In genomic region chr13:23792520-23792919, GRCm38 (mm10) we compare ENCODE assay signal across 8 mouse cellular contexts. TPM values are rescaled to one million over a fixed set of nuclear protein-coding genes. Genes with fewer than 3 reads are reported as not detected.
A peak's percentile ranks its signal among the peaks of the same experiment; 100 is the strongest.
DNase-seq lines count a peak whose midpoint lies in the region; ATAC-seq and TF ChIP-seq lines count a peak whose summit lies in the region.
"Had no signal": no experiment of that assay in that cellular context is flagged by ENCODE, and none has a peak within 500 bp of the region (broad histone marks: within the 10 kb centered on the region; RNA-seq: fewer than 3 reads in every experiment).

No protein-coding gene starts in this region.

- 46% methylated on average over 2 of the region's 2 CpGs for WGBS in hindbrain, postnatal 0 days

- TF ChIP-seq CTCF in hindbrain, postnatal 0 days (IDR thresholded peaks at IDR 0.05; ENCODE audit: low read depth): peak; percentile 86

- no peak overlapping the region for H3K4me2 ChIP-seq in hindbrain, postnatal 0 days (ENCODE audit: low read depth, low read length)
- H3K4me2 ChIP-seq: hindbrain, embryonic 15.5 days had no signal

- H3K4me1 ChIP-seq in hindbrain, postnatal 0 days (ENCODE audit: insufficient read depth, low read length): no peaks in the 10 kb centered on the region
- H3K4me1 ChIP-seq: hindbrain, embryonic 15.5 days had no signal

- H3K27ac ChIP-seq in hindbrain, postnatal 0 days: no peak overlapping the region
- H3K27ac ChIP-seq: hindbrain, embryonic 15.5 days had no signal

- no peaks in the 10 kb centered on the region for H3K36me3 ChIP-seq in hindbrain, postnatal 0 days (ENCODE audit: insufficient read depth, low read length)
- H3K36me3 ChIP-seq: hindbrain, embryonic 15.5 days had no signal

- no peaks in the 10 kb centered on the region for H3K27me3 ChIP-seq in hindbrain, postnatal 0 days (ENCODE audit: insufficient read depth, low read length)
- H3K27me3 ChIP-seq: hindbrain, embryonic 15.5 days had no signal

- H3K4me3 ChIP-seq in hindbrain, postnatal 0 days (ENCODE audit: low read length): no peak overlapping the region
- H3K4me3 ChIP-seq: hindbrain, embryonic 15.5 days had no signal

- no peak overlapping the region for H3K9ac ChIP-seq in hindbrain, postnatal 0 days (replicated peaks; ENCODE audit: low read length)
- H3K9ac ChIP-seq: hindbrain, embryonic 15.5 days had no signal

- ATAC-seq in hindbrain, postnatal 0 days: peak; percentile 78; the same call in 1 of the 2 replicates

- intact Hi-C loops in left cerebral cortex, postnatal 4 days (cut with DNase I): loop anchor here (5.0 kb wide), 1 partner anchor 525 kb away; no protein-coding TSS in a partner anchor

- peak; percentile 52 for DNase-seq in testis, postnatal 10 days (ENCODE audit: low spot score)
- no peak for DNase-seq in testis, postnatal 14 days (ENCODE audit: low spot score)
- DNase-seq in ZHBTc4 (ENCODE audit: low read depth, low spot score): peak; percentile 59
- DNase-seq in cerebellum, postnatal 25 days: peak; percentile 15 to 63
- DNase-seq in hindbrain, postnatal 0 days (ENCODE audit: low spot score): peak; percentile 91
- DNase-seq in left cerebral cortex, postnatal 4 days: peak; percentile 33
- DNase-seq in retina, adult 2 months (ENCODE audit: low read depth, low spot score): peak; percentile 59

- no peaks in the 10 kb centered on the region for H3K9me3 ChIP-seq in hindbrain, postnatal 0 days (ENCODE audit: low read length)
- H3K9me3 ChIP-seq: hindbrain, embryonic 15.5 days had no signal

RNA-seq across cellular contexts. Expression of gene Slc17a2, which starts 14.3 kb away (rescaled TPM):
- not detected in 2 replicates for total RNA-seq in hindbrain, postnatal 0 days (2014; rRNA removed)
- 0.10 TPM in 1 of 2 replicates, not detected in the other for polyA plus RNA-seq in hindbrain, postnatal 0 days (2015; fragmentation: Nextera tagmentation; extraction: Ambion mirVana)
- not detected for total RNA-seq in left cerebral cortex, postnatal 4 days (2021)
- polyA plus RNA-seq: hindbrain, embryonic 15.5 days had no signal

RNA-seq across cellular contexts. Expression of gene Trim38, which starts 22.8 kb away (rescaled TPM):
- not detected in 2 replicates for total RNA-seq in hindbrain, postnatal 0 days (2014; rRNA removed)
- not detected in 2 replicates for polyA plus RNA-seq in hindbrain, postnatal 0 days (2015; fragmentation: Nextera tagmentation; extraction: Ambion mirVana)
- not detected for total RNA-seq in left cerebral cortex, postnatal 4 days (2021)

RNA-seq across cellular contexts. Expression of gene Hist1h1a, which starts 29.1 kb away (rescaled TPM):
- 223 and 241 TPM in 2 replicates for total RNA-seq in hindbrain, postnatal 0 days (2014; rRNA removed)
- polyA plus RNA-seq in hindbrain, postnatal 0 days (2015; fragmentation: Nextera tagmentation; extraction: Ambion mirVana): 0.59 and 0.61 TPM in 2 replicates
- 10 to 100 TPM; 62.9 to 79.4 TPM for total RNA-seq in left cerebral cortex, postnatal 4 days (2021)

RNA-seq across cellular contexts. Expression of gene Hist1h3a, which starts 30.3 kb away (rescaled TPM):
- total RNA-seq in hindbrain, postnatal 0 days (2014; rRNA removed): 2,055 and 2,536 TPM in 2 replicates
- 1.5 and 2.1 TPM in 2 replicates for polyA plus RNA-seq in hindbrain, postnatal 0 days (2015; fragmentation: Nextera tagmentation; extraction: Ambion mirVana)
- total RNA-seq in left cerebral cortex, postnatal 4 days (2021): 100 to 1,000 TPM; 114 to 125 TPM

RNA-seq across cellular contexts. Expression of gene Hist1h4a, which starts 31.5 kb away (rescaled TPM):
- total RNA-seq in hindbrain, postnatal 0 days (2014; rRNA removed): 789 and 958 TPM in 2 replicates
- polyA plus RNA-seq in hindbrain, postnatal 0 days (2015; fragmentation: Nextera tagmentation; extraction: Ambion mirVana): 0.53 TPM in 1 of 2 replicates, not detected in the other
- 100 to 1,000 TPM; 134 to 137 TPM for total RNA-seq in left cerebral cortex, postnatal 4 days (2021)
